Mouse (Mus musculus): Measurements from ENCODE around the gene Trim46. TPM values are rescaled to one million over a fixed set of nuclear protein-coding genes. Genes with fewer than 3 reads are reported as not detected.

Gene Trim46
- total and polyA plus RNA-seq, 2 experiments from 2014 or later: 0.08 to 0.45 TPM

DNA sequence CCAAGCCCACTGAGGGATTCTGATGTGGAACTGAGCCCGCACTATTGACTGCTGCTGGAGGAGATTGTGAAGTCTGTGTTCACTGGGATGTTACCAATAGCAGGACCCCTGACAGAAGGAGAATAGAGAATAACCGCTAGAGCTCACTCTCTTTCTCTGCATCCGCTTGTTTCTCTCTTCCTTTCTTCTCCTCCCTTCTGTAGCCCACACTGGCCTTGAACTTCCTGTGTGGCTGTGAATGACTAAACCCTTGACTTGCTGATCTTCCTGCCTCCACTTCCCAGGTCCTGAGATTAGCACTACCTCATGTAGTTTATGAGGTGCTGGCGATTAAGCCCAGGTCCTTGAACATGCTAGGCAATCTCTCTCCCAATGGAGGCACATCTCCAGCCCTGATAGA lies 1.4 kb upstream of the Trim46 start:
- DNase-seq (ENCODE audit: low spot score) (no peak), ATAC-seq (ENCODE audit: insufficient read depth, low read depth) (no peak)
- Histone ChIP-seq H3K4me1 (ENCODE audit: control insufficient read depth, insufficient read depth) (peaks cover 20% of the 10 kb centered on the region), H3K36me3 (replicated peaks; ENCODE audit: control insufficient read depth, insufficient read depth, low read length) (0 out of 2 replicates have a peak, but pooled peaks cover 7% of the 10 kb centered on the region), H3K4me2 (ENCODE audit: low read depth, low read length) (peak overlapping the region; percentile 83), H3K27me3 (ENCODE audit: control insufficient read depth, insufficient read depth, low read length) (peaks cover 18% of the 10 kb centered on the region), H3K9ac (replicated peaks; ENCODE audit: low read depth, low read length) (no peak overlapping the region), H3K9me3 (replicated peaks; ENCODE audit: control insufficient read depth, low read length) (no peaks in the 10 kb centered on the region), H3K4me3 (ENCODE audit: low read depth, low read length) (0 out of 2 replicates have a peak overlapping the region, but pooled peaks have one; percentile 67), H3K27ac (ENCODE audit: low read depth) (no peak overlapping the region)
- no peak for TF ChIP-seq EP300 (IDR thresholded peaks at IDR 0.05; ENCODE audit: low read depth)
- TF ChIP-seq CTCF (IDR thresholded peaks at IDR 0.05; ENCODE audit: low read depth): no peak
- 75% methylated on average over 4 of the region's 4 CpGs for WGBS

DNA sequence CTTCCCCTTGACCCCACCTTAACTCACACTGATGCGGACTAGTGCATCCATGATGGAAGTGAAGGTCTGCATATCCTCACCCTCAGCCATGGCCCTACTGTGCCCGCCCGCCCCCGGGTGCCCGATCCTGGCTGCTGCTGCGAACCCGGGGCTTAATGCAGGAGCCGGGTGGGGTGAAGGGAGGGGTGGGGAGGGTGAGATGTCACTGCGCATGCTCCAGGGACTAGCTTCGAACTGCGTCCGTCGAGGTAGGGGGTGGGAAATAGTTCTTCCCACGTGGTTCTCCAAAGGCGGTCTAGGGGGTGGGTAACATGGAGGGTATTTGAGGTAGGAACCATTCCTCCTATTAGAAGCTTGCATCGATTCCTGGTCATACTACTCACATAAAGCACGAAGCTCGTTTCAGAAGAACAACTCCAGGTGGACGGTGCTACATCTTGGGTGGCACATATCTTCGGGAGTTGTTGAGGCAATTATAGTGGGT lies 379 bp downstream of the Trim46 start, which contains the start of gene Krtcap2:
Krtcap2 (plus strand) TSS at position 279 of the 484 bp plus-strand sequence.
- 6% methylated on average over 20 of the region's 20 CpGs for WGBS
- Histone ChIP-seq H3K9me3 (replicated peaks; ENCODE audit: control insufficient read depth, low read length) (no peaks in the 10 kb centered on the region), H3K36me3 (replicated peaks; ENCODE audit: control insufficient read depth, insufficient read depth, low read length) (0 out of 2 replicates have a peak, but pooled peaks cover 7% of the 10 kb centered on the region), H3K4me2 (ENCODE audit: low read depth, low read length) (peak within 1 kb of the TSS; percentile 83), H3K4me1 (ENCODE audit: control insufficient read depth, insufficient read depth) (peaks cover 13% of the 10 kb centered on the region), H3K27me3 (ENCODE audit: control insufficient read depth, insufficient read depth, low read length) (peaks cover 18% of the 10 kb centered on the region), H3K27ac (ENCODE audit: low read depth) (peak within 1 kb of the TSS; percentile 44), H3K9ac (replicated peaks; ENCODE audit: low read depth, low read length) (peak within 1 kb of the TSS; percentile 61), H3K4me3 (ENCODE audit: low read depth, low read length) (peak within 1 kb of the TSS; percentile 67)
- ATAC-seq (ENCODE audit: insufficient read depth, low read depth) (peak; percentile 8; the same call in 1 of the 2 replicates), DNase-seq (ENCODE audit: low spot score) (no peak)
- TF ChIP-seq CTCF (IDR thresholded peaks at IDR 0.05; ENCODE audit: low read depth) (no peak), EP300 (IDR thresholded peaks at IDR 0.05; ENCODE audit: low read depth) (no peak)

DNA sequence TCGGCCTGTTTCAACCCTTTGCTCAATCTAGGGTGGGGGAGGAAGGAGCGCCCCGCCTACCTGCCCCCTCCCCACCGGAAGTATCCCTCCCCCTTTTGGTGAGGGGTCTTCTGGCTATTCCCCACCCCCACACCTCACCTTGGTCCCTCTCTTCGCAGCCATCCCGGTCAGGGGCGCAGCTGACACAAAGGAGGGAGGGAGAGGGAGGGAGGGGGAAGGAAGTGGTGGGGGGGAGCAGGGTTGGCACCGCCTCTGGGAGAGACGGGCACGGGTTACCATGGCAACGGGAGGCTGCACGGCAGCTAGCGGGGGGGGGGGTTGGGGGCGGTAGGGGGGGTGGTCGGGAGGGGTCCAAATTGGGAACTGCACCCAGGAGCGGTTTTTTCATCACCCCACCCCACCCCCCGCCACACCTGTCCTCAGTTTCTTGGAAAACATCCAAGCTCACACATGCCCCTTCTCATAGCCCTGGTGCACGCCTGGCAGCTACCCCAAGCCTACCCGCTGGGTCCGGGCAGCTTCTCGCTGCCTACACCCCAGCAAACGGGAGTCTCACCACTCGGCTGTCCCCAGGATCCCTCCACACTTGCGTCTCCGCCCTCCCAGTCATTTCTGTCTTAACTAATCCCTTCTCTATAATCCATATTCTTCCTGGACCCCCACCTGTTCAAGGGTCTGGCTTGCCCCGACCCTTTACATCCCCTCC lies 974 bp downstream of the Trim46 start:
- WGBS: under 1% methylated on average over 22 of the region's 26 CpGs
- H3K9me3 ChIP-seq (replicated peaks; ENCODE audit: control insufficient read depth, low read length): no peaks in the 10 kb centered on the region
- DNase-seq (ENCODE audit: low spot score) (no peak), ATAC-seq (ENCODE audit: insufficient read depth, low read depth) (no peak)
- 0 out of 2 replicates have a peak, but pooled peaks cover 7% of the 10 kb centered on the region for H3K36me3 ChIP-seq (replicated peaks; ENCODE audit: control insufficient read depth, insufficient read depth, low read length)
- H3K27ac ChIP-seq (ENCODE audit: low read depth): no peak overlapping the region
- peak overlapping the region; percentile 83 for H3K4me2 ChIP-seq (ENCODE audit: low read depth, low read length)
- peaks cover 18% of the 10 kb centered on the region for H3K27me3 ChIP-seq (ENCODE audit: control insufficient read depth, insufficient read depth, low read length)
- peak overlapping the region; percentile 29 for H3K4me3 ChIP-seq (ENCODE audit: low read depth, low read length)
- no peak for TF ChIP-seq CTCF (IDR thresholded peaks at IDR 0.05; ENCODE audit: low read depth)
- H3K4me1 ChIP-seq (ENCODE audit: control insufficient read depth, insufficient read depth): peaks cover 13% of the 10 kb centered on the region
- H3K9ac ChIP-seq (replicated peaks; ENCODE audit: low read depth, low read length): 0 out of 2 replicates have a peak overlapping the region, but pooled peaks have one; percentile 34

DNA sequence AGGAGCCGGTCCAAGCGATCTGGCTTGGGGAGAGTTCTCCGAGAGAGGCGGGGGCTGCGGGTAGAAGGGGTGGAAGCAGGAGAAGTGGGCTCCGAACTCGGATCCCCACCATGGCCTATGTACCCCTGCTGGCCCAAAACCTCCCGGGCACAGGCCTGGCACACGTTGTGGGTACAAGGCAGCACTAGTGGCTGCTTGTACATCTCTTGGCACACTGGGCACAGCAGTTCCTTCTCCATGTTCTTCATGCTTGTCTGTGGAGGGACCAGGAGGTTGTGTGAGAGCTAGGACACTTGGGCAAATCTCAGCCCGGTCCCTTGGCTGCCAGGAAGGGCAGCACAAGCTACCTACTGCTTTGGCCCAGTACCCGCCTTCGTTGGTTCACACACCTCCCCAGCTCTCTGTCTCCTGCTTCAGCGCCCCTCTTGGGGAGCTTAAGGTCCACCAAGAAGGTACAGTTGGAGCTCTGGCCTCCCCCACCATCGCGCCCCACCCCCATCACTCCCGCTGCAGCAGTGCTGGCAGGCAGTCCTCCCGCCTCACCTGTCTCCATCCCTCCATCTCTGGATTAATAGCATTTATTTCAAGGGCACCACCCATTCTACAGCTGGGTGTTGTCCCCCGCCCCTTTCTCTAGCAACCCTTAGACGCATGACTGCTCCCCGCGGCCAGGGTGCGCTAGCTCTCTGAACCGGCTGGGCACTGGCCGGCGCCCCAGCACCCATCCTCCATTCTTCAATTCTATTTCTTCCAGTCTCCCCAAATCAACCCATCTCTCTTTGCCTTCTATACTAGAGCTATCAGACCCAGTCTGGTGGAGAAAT lies 1.7 kb downstream of the Trim46 start:
- Histone ChIP-seq H3K27ac (ENCODE audit: low read depth) (no peak overlapping the region), H3K4me1 (ENCODE audit: control insufficient read depth, insufficient read depth) (peaks cover 13% of the 10 kb centered on the region), H3K9ac (replicated peaks; ENCODE audit: low read depth, low read length) (0 out of 2 replicates have a peak overlapping the region, but pooled peaks have one; percentile 34), H3K4me2 (ENCODE audit: low read depth, low read length) (peak overlapping the region; percentile 83), H3K27me3 (ENCODE audit: control insufficient read depth, insufficient read depth, low read length) (peaks cover 18% of the 10 kb centered on the region), H3K36me3 (replicated peaks; ENCODE audit: control insufficient read depth, insufficient read depth, low read length) (0 out of 2 replicates have a peak, but pooled peaks cover 6% of the 10 kb centered on the region), H3K9me3 (replicated peaks; ENCODE audit: control insufficient read depth, low read length) (no peaks in the 10 kb centered on the region), H3K4me3 (ENCODE audit: low read depth, low read length) (peak overlapping the region; percentile 29)
- TF ChIP-seq CTCF (IDR thresholded peaks at IDR 0.05; ENCODE audit: low read depth) (no peak), EP300 (IDR thresholded peaks at IDR 0.05; ENCODE audit: low read depth) (no peak)
- 17% methylated on average over 25 of the region's 25 CpGs for WGBS
- DNase-seq (ENCODE audit: low spot score): no peak
- no peak for ATAC-seq (ENCODE audit: insufficient read depth, low read depth)

DNA sequence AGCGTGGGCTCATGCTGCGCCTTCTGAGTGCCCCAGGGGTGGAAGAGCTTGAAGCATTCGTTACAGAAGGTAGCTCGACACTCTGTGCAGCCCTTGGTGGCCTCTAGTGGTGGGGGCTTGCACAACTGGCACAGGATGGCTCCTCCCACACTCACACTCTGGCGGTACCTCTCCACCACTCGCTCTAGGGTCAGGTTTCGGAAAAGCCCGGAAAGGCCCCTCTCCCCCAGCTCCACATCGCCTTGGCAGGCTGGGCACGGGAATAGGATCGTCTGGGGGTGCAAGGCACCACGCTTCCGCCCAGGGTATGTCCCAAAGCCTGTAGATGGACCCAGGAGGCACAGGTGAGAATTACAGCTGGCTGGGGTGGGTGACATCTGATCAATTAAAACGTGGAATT lies 2.5 kb downstream of the Trim46 start:
- H3K9me3 ChIP-seq (replicated peaks; ENCODE audit: control insufficient read depth, low read length): no peaks in the 10 kb centered on the region
- no peak overlapping the region for H3K4me2 ChIP-seq (ENCODE audit: low read depth, low read length)
- H3K36me3 ChIP-seq (replicated peaks; ENCODE audit: control insufficient read depth, insufficient read depth, low read length): no peaks in the 10 kb centered on the region
- TF ChIP-seq EP300 (IDR thresholded peaks at IDR 0.05; ENCODE audit: low read depth): no peak
- peak; percentile 52 for TF ChIP-seq CTCF (IDR thresholded peaks at IDR 0.05; ENCODE audit: low read depth)
- peaks cover 13% of the 10 kb centered on the region for H3K4me1 ChIP-seq (ENCODE audit: control insufficient read depth, insufficient read depth)
- no peak overlapping the region for H3K9ac ChIP-seq (replicated peaks; ENCODE audit: low read depth, low read length)
- H3K27me3 ChIP-seq (ENCODE audit: control insufficient read depth, insufficient read depth, low read length): peaks cover 18% of the 10 kb centered on the region
- ATAC-seq (ENCODE audit: insufficient read depth, low read depth): peak; percentile 27; the same call in 1 of the 2 replicates
- H3K27ac ChIP-seq (ENCODE audit: low read depth): no peak overlapping the region
- no peak overlapping the region for H3K4me3 ChIP-seq (ENCODE audit: low read depth, low read length)
- 19% methylated on average over 14 of the region's 14 CpGs for WGBS
- no peak for DNase-seq (ENCODE audit: low spot score)

Data from heart, postnatal 0 days (tissue).